Mouse (Mus musculus) kidney, adult 2 months (tissue): Measurements from ENCODE around the gene Slc44a3. TPM values are rescaled to one million over a fixed set of nuclear protein-coding genes. Genes with fewer than 3 reads are reported as not detected.
A peak's percentile ranks its signal among the peaks of the same experiment; 100 is the strongest.

Experiments
- DNase-seq: peaks from one replicate; pipeline ENCODE4 v3.0.0; 2021
- H3K27ac ChIP-seq: fragments of 200-500 bp; 2 replicates; pipeline ENCODE4 v1.5.1; 2012; ENCODE audit warnings: low read depth, low read length, control low read depth, inconsistent platforms; ENCODE audit not compliant: insufficient read depth
- H3K27me3 ChIP-seq: fragments of 200-500 bp; replicated peaks from 2 replicates; pipeline ENCODE4 v1.6.1; 2012; ENCODE audit warnings: mild to moderate bottlenecking, moderate library complexity, low read length, inconsistent platforms; ENCODE audit not compliant: control insufficient read depth, insufficient read depth
- H3K36me3 ChIP-seq: fragments of 200-500 bp; 2 replicates; pipeline ENCODE4 v1.6.1; 2012; ENCODE audit warnings: mild to moderate bottlenecking, moderate library complexity, low read length, inconsistent platforms; ENCODE audit not compliant: control insufficient read depth, insufficient read depth
- H3K4me1 ChIP-seq: fragments of 200-500 bp; 2 replicates; pipeline ENCODE4 v1.6.1; 2011; ENCODE audit warnings: low read length; ENCODE audit not compliant: control insufficient read depth, insufficient read depth
- H3K4me3 ChIP-seq: fragments of 200-500 bp; 2 replicates; pipeline ENCODE4 v1.5.1; 2011; ENCODE audit warnings: mild to moderate bottlenecking, low read depth, low read length, control low read depth; ENCODE audit not compliant: insufficient read depth
- CTCF ChIP-seq: fragments of 200-500 bp; conservative IDR thresholded peaks from 2 replicates; pipeline ENCODE4 v1.5.1; 2011; ENCODE audit warnings: low read depth, mild to moderate bottlenecking, control low read depth, low read length, moderate library complexity, mixed read lengths; ENCODE audit not compliant: insufficient read depth, insufficient read length
- POLR2A ChIP-seq: fragments of 200-500 bp; IDR thresholded peaks from one replicate; pipeline ENCODE4 v1.6.1; 2011; ENCODE audit warnings: low read depth, low read length, control low read depth
- WGBS: fragments of 180-500 bp; shearing (Covaris S2); methylation state at CpG from one replicate; pipeline ENCODE4 v1.1.7; 2018; 5-methylcytosine and 5-hydroxymethylcytosine counted together
- polyA plus RNA-seq: library from polyadenylated mRNA; depleted of rRNA; stranded (reverse); fragments of >200 nt; gene quantifications from 2 replicates; pipeline ENCODE4 v1.2.3, GENCODE M21; 2012; rRNA removed

Gene Slc44a3
- 9.7 and 11.4 TPM in 2 replicates for polyA plus RNA-seq

DNA sequence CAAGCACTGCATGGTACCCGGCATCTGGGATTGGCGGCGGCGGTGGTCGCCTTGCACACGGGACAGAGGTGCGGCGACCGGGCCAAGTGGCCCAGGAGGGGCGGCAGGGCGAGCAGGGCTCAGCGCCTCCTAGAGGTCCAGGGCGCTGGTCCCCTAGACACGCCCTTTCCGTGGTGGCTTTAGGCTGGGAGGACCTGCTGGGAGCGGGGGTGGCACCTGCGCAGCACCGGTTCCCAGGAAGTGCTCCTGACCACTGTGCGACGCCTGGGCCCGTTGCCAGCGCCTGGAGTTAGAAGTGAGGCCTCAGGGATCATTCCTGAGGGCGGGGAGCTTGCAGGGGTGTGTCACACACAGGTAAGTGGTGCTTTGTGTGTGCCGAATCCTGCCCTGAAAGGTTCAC lies at the start of gene Slc44a3:
Gene Slc44a3, minus strand, starts transcription at position 229 of the 400 bp plus-strand sequence.
- TF ChIP-seq CTCF (peak; percentile 42), POLR2A (no peak)
- Histone ChIP-seq H3K4me3 (peak within 1 kb of the TSS; percentile 46), H3K27ac (peak within 1 kb of the TSS; percentile 0; the same call in 1 of the 2 replicates), H3K27me3 (no peaks in the 10 kb centered on the region), H3K4me1 (peaks cover 19% of the 10 kb centered on the region), H3K36me3 (no peaks in the 10 kb centered on the region)
- WGBS, result 5% methylated on average over 24 of the region's 24 CpGs
- peak; percentile 78 for DNase-seq

DNA sequence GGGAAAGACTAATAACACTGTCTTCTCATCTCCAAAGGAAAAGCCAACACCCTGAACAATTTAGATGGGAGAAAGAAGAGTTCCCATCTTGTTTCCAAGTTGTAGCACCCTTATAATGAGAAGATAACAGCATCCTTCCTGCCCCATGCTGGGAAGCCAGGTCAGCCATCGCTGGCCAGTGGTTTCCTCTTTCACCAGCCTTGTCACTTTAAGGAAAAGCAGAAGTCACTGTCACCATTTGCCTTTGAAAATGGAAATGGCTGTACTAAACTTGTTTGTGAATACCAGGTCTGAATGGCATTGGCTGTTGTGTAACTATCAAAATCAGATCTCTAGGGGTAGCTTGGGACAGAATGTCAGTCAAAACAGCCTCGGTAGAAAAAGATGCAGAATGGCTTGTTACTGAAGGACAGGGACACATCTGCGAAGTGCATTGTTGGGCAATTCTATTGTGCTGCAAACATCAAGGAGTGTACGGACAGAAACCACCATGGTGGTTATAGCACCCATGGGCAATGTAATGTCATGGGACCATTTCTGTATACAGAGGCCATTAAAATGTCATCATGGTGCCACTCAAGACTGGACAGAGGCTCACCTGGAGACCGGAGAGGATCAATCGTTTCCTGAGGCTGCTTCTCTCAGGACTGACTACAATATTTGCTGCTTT lies 47.8 kb upstream of the Slc44a3 start:
- no peaks in the 10 kb centered on the region for H3K36me3 ChIP-seq
- H3K27me3 ChIP-seq, result no peaks in the 10 kb centered on the region
- DNase-seq, result no peak
- TF ChIP-seq POLR2A (no peak), CTCF (no peak)
- WGBS, result 84% methylated on average over 6 of the region's 6 CpGs
- no peak overlapping the region for H3K4me3 ChIP-seq
- no peak overlapping the region for H3K27ac ChIP-seq
- no peaks in the 10 kb centered on the region; the same call in 1 of the 2 replicates for H3K4me1 ChIP-seq

DNA sequence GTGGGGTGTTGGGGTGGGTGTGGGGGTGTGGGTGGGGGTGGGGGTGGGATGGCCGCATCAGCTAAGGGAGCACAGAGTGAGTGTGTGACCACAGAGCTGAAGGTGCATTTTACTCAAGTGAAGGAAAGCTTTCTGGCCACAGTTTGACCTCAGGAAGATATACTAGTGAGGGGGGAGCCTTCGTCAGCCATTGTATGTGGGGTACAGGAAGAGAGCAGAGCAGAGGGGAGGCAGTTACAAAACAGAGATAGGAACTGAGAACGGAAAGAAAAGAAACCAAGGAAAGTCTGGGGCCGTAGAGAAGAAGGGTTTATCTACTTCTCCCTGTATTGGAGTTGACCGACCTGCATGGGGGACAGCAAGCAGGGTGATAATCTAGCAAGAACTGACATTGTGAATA lies 47.2 kb upstream of the Slc44a3 start:
- TF ChIP-seq POLR2A, result no peak
- no peak for TF ChIP-seq CTCF
- no peaks in the 10 kb centered on the region for H3K36me3 ChIP-seq
- 78% methylated on average over 5 of the region's 5 CpGs for WGBS

DNA sequence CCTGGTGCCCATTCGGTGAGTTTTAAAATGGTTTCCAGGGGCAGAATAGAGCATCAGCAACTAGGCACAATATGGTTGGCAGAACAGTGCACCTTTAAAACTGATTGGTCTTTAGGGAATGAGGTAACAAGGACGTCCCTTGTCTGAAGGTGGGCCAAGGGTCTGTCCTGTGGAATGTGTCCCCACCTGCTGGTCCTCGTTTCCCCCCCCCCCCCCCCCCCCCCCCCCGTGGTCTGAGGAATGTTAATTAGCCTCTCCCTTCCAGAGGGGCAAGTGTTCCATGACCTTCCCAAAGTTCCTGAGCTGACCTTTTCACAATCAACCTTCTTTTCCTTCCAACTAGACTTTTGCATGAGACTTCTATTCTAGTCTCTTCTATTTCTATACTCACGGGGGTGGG lies 46.5 kb upstream of the Slc44a3 start:
- no peak for DNase-seq
- Histone ChIP-seq H3K4me1 (no peaks in the 10 kb centered on the region; the same call in 1 of the 2 replicates), H3K4me3 (no peak overlapping the region), H3K36me3 (no peaks in the 10 kb centered on the region), H3K27me3 (no peaks in the 10 kb centered on the region), H3K27ac (no peak overlapping the region)
- TF ChIP-seq POLR2A (no peak), CTCF (no peak)
- 66% methylated on average over 4 of the region's 5 CpGs for WGBS

More for the DNA sequence above, 47.2 kb upstream of the Slc44a3 start:
- no peak for DNase-seq
- H3K4me3 ChIP-seq, result no peak overlapping the region
- H3K27me3 ChIP-seq, result no peaks in the 10 kb centered on the region
- no peaks in the 10 kb centered on the region; the same call in 1 of the 2 replicates for H3K4me1 ChIP-seq
- H3K27ac ChIP-seq, result no peak overlapping the region

- no peak for DNase-seq
- H3K27me3 ChIP-seq, result no peaks in the 10 kb centered on the region
- H3K4me3 ChIP-seq, result no peak overlapping the region
- no peaks in the 10 kb centered on the region; the same call in 1 of the 2 replicates for H3K4me1 ChIP-seq
- H3K27ac ChIP-seq, result peak overlapping the region; percentile 50; the same call in 1 of the 2 replicates
- 82% methylated on average over 5 of the region's 5 CpGs for WGBS
- H3K36me3 ChIP-seq, result no peaks in the 10 kb centered on the region
- TF ChIP-seq POLR2A (no peak), CTCF (no peak)
Observed at GRCm38 (mm10) chr3:121577641-121578040, 45.4 kb upstream of the Slc44a3 start.

GRCm38 (mm10) chr3:121577032-121577591 lies 44.9 kb upstream of the Slc44a3 start:
- peak overlapping the region; percentile 50 for H3K27ac ChIP-seq

GRCm38 (mm10) chr3:121576367-121576766 lies 44.2 kb upstream of the Slc44a3 start:
- 84% methylated on average over 6 of the region's 6 CpGs for WGBS
- no peak for DNase-seq

More at GRCm38 (mm10) chr3:121577032-121577591, 44.9 kb upstream of the Slc44a3 start:
- Histone ChIP-seq H3K36me3 (no peaks in the 10 kb centered on the region), H3K27me3 (no peaks in the 10 kb centered on the region), H3K4me3 (no peak overlapping the region), H3K4me1 (no peaks in the 10 kb centered on the region; the same call in 1 of the 2 replicates)
- 39% methylated on average over 10 of the region's 10 CpGs for WGBS
- TF ChIP-seq CTCF, result no peak
- TF ChIP-seq POLR2A, result no peak
- peak; percentile 66 for DNase-seq

More at GRCm38 (mm10) chr3:121576367-121576766, 44.2 kb upstream of the Slc44a3 start:
- Histone ChIP-seq H3K27ac (no peak overlapping the region), H3K4me1 (no peaks in the 10 kb centered on the region; the same call in 1 of the 2 replicates), H3K4me3 (no peak overlapping the region), H3K36me3 (no peaks in the 10 kb centered on the region), H3K27me3 (no peaks in the 10 kb centered on the region)
- TF ChIP-seq CTCF (no peak), POLR2A (no peak)
